Mouse (Mus musculus) gastrocnemius, postnatal 10 days (tissue): Measurements from ENCODE around the gene Ptbp1. TPM values are rescaled to one million over a fixed set of nuclear protein-coding genes. Genes with fewer than 3 reads are reported as not detected.
"Not testable (repeated sequence)": the region's sequence is repeated elsewhere in the genome, so short reads cannot be mapped to it uniquely, and the experiment has no call there.

Source experiments
- DNase-seq: peaks from one replicate; pipeline ENCODE4 v3.0.0; 2021; ENCODE audit warnings: mixed read lengths
- total RNA-seq, 2 experiments: library from RNA; stranded (reverse); gene quantifications; 2 replicates each; pipeline ENCODE4 v1.2.3; 2021

The Ptbp1 gene
- total RNA-seq, 2 experiments from 2014 or later: 75.2 to 110 TPM

DNA sequence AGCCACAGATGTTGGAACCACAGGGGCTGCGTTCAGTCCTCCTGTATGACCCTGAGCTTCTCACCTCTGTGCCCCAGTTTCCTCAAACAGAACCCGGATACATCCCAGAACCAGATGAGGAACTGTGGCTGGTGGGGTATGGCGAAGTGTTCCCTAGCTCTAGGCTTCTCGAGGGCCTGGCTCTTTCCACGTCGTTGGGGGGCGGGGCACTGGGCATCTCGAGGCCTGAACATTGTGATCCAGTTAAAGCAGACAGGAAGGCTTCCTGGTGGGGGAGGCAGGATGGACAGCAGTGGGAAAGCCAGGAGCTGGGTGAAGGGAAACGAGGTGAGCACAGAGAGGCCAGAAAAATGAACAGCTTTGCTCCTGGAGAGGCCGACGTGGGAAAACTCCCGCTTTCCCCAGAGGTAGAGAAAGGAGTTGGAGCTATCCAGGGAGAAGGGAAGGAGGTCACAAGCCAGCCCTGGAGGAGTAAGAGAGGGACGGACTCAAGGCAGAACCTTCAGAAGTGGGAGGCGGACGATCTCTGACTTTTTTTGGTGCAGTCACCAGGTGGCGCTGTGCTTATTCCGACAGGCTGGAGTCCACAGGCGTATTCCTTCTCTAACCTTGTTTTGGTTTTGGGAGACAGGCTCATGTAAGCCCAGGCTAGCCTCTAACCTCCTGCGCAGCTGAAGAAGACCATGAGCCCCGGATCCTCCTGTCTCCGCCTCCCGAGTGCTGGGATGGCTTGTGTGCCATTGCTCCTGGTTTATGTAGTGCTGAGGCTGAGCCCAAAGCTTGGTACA lies 29.3 kb downstream of the Ptbp1 start:
- DNase-seq: peak; percentile 83

DNA sequence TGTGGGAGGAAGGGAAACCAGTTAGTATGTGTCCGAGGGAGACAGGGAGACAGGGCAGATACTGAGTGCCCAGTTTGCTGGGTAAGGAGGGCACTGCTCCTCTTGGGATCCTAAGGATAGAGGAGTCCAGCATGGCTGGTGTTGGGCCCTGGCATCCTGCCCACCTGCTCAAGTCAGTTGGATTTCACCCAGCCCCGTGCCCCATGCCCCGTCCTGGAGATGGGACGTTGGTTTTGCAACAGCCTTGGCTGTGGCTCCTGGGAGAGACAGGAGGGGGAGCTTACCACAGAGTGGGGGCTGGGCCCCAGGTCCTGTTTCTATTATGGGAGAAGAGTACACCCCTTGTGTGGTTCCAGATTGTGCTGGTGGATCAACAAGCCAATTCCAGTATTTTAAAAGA lies 30.2 kb downstream of the Ptbp1 start:
- DNase-seq: peak; percentile 61

DNA sequence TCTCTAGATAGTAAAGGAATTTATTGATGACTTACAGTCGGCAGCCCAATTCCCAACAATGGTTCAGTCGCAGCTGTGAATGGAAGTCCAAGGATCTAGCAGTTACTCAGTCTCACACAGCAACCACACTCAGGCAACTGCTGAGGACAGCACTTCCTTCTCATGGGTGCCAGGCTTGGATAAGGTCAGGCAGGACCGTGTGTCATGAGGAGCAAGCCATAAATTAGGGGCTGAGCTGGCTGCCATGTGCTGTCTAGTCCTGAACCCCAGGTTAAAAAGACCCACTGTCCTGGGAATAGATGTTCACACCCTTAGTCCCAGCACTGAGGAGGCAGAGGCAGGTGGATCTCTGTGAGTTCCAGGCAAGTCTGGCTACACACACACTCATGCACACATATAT lies 30.7 kb downstream of the Ptbp1 start:
- DNase-seq: not testable (repeated sequence)

DNA sequence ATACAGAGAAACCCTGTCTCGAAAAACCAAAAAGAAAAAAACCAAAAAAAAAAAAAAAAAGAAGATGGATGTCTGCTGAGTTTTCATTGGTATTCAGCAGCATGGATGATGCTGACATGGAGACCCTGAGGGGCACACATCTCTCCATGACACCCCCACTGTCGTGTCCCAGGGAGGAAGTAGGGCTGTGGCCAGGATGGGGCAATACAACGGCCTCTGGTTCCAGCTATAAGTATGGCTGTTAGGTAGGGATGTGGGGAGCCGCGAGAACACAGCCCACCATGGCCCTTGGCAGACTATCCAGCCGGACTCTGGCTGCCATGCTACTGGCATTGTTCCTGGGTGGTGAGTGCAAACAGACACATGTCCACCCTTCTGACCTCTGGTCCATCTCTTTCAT lies 31.8 kb downstream of the Ptbp1 start, which contains the start of gene Elane:
Gene Elane (plus strand): TSS at position 194 of the 400 bp plus-strand sequence.
- no peak for DNase-seq

DNA sequence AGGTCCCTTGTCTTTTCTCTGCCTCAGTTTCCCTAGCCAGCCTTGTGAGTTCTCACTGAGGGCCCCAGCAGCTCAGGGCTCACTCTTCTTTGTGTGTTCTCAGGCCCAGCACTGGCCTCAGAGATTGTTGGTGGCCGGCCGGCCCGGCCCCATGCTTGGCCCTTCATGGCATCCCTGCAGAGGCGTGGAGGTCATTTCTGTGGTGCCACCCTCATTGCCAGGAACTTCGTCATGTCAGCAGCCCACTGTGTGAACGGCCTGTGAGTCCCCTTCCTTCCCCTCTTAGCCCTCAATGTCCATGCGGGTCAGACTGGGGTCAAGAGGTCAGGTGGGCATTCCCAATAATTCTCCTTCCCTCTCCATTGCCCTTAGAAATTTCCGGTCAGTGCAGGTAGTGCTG lies 32.4 kb downstream of the Ptbp1 start:
- no peak for DNase-seq

DNA sequence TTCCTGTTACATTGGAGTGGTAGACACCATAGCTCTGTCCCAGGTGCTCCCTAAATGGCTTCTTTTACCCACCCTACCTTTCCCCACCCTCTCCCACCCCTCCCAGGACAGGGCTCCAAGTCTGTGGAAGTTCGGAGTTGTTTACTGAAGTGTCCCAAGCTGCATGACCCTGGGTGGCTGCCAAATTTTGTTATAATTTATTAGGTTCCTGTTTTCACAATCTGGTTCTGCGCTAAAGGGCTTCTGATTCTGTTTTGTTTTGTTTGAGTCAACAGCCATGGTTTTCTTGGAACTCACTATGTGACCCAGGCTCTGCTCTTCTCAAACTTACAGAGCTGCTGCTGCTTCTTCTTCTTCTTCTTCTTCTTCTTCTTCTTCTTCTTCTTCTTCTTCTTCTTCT lies 35.2 kb downstream of the Ptbp1 start:
- no peak for DNase-seq

DNA sequence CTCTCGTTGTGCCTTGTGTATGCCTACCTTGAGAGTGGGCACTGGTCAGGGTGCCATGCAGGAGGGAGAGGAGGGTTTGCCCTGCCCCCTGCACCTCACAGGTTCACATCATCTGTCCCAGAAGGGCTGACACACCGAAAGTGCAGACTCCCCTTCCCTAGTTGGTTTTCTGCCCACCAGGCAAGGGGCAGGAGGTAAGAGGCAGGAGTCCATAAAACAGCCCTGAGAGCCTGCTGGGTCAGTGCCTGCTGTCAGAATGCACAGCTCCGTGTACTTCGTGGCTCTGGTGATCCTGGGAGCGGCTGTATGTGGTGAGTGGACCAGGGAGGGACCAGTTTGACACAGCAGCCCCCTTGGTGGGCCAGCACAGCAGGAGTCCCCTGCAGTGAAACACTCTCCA lies 36.4 kb downstream of the Ptbp1 start, which contains the start of gene Cfd:
Gene Cfd (plus strand): TSS at position 184 of the 400 bp plus-strand sequence.
- no peak for DNase-seq

DNA sequence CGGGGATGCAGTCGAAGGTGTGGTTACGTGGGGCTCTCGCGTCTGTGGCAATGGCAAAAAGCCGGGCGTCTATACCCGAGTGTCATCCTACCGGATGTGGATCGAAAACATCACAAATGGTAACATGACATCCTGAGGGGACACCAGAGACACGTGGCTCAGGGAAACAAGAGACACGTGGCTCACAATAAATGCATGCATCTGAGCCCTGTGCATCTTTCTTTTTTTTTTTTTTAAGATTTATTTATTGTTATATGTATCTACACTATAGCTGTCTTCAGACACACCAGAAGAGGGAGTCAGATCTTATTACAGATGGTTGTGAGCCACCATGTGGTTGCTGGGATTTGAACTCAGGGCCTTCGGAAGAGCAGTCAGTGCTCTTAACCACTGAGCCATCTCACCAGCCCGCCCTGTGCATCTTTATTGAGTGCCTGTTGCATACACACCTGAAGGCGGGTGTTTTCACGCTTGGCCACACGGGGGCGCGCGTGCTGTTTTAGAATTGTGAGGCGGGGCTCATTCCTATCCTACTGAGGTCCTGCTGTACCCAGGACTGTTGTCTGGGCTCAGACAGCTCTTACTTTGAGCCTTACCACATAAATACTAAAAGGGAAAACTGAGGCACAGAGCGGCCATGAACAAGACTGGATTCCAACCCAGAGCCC lies 38.4 kb downstream of the Ptbp1 start:
- DNase-seq: peak; percentile 83

DNA sequence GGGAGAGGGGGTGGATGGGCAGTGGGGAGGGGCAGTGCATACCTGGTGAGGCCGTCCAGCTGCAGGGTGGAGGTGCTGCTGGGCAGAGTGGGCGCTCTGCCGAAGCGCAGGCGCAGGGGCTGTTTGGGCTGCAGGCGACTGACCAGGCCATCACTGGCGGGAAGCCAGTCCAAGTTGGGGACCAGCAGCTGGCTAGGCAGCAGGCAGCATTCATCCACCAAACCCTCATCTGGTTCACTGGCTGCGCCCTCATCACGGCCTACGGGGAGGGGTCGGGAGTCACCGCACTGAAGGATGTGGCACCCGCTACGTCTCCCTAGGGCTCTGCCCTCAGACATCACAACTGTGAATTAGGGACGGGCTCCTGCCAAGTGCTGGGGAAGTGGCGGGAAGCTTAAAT lies 42.1 kb downstream of the Ptbp1 start:
- DNase-seq: no peak

DNA sequence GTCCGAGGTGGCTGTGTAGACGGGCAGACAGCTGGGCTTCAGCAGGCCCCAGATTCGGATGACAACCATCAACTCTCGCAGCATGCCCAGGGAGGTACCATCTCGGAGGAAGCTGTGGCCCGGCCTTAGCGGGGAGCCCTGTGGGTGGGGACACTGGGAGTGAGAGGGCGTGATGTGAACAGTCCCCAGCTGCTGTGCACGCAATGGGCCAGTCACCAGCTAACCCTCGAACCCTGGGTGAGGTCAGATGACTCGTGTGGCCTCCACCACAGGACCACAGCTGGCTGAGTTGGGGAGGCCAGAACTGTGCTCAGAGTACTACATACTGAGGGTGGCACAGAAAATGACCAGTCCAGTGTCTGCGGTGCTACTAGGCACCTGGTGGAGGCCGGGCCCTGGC lies 42.6 kb downstream of the Ptbp1 start:
- DNase-seq: no peak

DNA sequence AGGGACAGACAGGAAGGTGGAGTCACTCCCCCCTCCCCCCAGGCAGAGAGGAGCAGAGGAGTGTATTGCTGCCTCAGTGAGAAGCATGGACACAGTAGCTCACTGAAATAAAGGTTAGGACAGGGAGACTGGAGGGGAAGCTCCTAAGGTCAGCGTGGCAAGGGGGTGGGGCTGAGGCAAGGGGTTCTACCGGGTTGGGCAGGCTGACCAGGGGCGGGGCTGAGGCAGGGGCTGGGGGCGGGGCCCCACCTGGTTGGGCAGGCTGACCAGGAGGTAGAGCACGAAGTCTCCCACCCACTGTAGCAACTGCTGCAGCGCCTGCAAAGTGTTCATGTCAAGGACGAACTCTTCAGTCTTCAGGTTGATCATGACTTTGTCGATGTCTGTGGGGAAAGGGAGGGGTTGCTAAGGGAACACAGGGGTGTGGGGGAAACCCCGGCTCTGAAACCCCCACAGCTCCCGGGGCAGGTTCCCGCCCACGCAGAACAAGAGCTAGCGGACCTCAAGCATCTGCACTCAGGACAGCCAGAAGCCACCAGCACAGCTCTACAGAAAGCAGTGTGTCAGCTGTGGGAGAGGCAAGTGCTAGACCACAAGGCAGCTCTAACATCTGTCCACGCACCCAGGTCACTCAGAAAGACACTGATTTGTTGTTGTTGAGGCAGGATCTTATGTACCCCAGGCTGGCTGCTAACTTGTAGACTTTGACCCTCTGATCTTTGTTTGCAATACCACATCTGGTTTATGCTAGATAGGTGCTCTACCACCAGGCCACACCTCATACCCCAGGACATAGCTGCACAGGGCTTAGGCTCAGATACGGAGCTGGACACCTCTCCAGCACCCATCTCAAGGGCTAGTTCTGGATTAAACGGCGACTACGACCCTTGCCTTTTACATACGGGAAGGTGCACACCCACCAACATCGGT lies 43.4 kb downstream of the Ptbp1 start:
- no peak for DNase-seq

DNA sequence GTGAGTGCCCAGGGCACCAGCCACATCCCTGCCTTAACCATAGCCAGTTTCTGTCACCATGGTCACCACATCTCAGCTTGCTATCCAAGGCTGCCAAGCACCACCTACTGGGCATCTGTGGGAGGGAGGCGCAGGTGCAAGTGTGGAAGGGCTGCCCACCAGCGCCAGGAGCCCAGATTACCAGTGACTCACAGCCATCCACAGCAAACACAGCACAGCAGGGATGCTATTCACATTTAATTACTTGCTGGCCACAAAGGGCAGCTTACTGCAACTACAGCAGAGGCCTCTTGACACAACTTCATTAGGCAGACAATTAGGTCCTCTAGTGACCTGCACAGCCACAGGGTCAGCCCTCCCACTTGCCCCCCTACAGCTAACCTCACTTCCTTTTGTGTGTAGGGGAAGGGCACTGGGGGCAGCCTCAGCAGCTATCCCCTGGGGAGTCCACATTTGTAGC lies 46.8 kb downstream of the Ptbp1 start:
- DNase-seq: no peak

DNA sequence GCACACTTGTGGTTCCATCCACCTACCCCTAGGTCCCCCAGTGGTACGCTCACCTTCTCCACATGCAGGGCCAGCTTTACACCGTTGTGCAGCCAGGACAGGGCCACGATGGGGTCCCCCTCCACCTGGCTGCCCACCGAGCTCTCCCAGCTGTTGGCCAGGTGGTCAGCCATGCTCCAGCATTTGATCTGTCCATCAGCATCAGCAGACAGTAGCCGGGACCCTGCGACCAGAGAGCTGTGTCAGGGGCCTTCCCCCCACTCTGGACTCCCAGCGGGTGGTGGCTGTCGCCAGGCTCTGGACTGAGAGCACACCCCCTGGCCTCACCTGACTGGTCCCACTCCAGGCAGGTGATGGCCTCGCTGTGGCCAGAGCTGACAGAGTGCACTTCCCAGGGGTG lies 52.5 kb downstream of the Ptbp1 start:
- no peak for DNase-seq

DNA sequence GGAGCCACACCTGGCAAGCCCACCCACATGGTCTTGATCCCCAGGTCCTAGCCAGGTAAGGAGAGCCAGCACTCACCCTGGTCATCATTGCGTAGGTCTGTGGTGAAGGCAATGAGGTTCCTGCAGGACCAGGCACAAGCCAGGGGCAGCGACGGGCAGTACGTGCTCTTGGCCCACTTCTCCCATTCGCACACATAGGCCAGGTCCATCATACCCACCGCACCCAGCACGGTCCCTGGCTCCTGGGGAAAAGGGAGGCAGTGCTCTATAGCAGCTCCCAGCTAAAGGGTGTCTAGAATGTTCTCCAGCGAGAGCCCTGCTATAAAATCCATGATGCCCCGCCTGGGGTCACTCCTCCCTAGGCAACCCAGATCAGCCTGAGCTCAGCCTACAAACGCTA lies 53.2 kb downstream of the Ptbp1 start:
- DNase-seq: no peak

DNA sequence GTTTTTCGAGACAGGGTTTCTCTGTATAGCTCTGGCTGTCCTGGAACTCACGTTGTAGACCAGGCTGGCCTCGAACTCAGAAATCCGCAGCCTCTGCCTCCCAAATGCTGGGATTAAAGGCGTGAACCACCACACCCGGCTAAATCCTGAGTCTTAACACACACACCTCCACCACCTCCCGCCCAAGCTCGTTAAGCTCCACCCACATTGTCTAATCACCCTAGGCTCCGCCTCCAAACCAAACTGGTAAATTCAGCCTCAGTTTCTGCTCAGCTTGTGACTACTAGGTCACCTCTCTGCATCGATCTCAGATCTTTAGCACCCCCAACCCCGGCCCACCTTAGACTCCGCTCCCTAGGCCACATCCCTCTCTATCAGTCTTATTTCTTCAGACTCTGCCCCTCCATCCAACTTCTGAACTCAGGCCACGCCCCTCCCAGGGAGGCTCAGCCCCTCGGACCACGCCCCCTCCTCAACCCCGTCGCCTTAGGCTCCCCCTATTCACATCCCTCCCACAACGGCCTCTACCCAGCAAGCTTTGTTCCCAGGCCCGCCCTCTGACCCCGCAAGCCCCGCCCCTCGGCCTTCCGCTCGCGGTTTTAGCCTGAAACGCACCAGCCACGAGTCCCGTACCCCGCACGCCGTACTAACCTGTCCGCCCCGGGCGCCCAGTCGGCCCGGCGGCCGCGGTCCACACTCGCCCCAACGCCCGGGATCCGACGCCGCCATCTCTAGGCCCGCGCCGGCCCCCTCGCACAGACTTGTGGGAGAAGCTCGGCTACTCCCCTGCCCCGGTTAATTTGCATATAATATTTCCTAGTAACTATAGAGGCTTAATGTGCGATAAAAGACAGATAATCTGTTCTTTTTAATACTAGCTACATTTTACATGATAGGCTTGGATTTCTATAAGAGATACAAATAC lies 54.2 kb downstream of the Ptbp1 start, which contains the start of gene Med16:
Gene Med16 (minus strand): TSS at position 757 of the 925 bp plus-strand sequence.
- DNase-seq: peak; percentile 94

DNA sequence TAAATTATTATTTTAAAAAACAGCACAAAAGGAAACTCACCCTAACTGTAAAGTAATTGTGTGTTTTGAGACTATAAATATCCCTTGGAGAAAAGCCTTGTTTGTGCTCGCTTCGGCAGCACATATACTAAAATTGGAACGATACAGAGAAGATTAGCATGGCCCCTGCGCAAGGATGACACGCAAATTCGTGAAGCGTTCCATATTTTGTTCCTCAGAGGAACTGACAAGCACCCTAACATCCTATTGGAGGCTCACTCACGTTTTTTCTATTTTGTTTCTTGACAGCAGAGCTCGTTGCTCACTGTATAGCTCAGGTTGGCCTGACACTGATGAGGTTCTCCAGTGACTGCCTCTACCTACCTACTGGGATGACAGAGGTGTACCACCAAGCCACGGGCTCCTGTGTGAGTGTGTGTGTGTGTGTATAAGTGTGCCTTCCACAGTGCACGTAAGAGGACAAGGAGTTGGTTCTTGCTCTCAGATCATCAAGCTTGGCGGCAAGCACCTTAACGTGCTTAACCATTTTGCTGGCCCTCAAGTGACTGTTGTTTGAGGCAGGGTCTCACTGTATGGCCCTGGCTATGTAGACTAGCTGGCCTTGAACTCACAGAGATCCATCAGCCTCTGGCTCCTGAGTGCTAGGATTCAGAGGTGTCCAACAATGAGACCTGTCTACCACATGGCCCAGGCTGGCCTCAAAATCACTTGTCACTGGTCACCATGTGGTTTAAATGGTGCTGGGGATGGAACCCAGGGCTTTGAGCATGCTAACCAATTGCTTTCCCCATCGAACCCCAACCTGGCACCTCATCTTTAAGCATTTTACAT lies 55.1 kb downstream of the Ptbp1 start:
- no peak for DNase-seq

DNA sequence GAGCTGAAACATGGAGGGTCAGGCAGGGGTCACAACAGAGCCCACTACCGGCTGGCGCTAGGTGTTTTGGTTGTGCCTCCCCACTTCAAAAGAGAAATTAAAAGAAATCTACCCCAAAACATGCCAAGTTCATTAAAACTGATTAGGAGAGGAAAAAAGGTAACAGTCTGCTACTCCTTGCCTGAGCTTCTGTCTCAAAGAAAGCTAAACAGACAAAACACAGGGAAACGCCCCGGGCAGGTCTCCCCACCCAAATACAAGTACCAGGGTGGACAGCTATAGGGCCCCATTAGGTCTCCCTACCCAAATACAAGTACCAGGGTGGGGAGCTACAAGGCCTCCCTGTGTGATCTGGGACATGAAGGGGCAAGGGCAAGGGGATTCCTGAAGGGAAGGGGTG lies 56.3 kb downstream of the Ptbp1 start, which contains the start of gene Gm26602:
Gene Gm26602 (plus strand): TSS at position 301 of the 400 bp plus-strand sequence.
- no peak for DNase-seq

DNA sequence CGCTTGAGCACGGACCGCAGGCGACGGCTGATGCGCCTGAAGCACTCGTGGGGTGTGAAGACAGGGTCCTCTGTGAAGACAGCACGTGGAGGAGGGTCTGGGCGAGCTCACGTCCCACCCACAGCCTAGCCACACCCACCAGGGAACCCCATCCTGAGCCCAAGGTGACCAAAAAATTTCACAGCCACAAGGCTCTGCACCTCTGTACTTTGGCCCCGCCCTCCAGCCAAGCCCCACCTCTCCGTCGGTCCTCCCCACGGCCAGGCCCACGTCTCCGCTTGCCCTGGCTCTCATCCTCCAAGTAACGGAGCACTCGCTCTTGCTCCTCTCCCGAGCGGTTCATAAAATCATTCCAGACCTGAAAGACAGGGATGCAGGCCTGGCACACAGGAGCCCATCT lies 58.2 kb downstream of the Ptbp1 start:
- DNase-seq: no peak
